Mouse (Mus musculus) T-helper 2 cell (primary cell): ENCODE measurements around the gene Unc45b.
"Not testable (repeated sequence)": the region's sequence is repeated elsewhere in the genome, so short reads cannot be mapped to it uniquely, and the experiment has no call there.

Source experiments
- in situ Hi-C: fragments of 300-600 bp; cut with MboI, MseI; formaldehyde crosslinking; loops from one replicate; pipeline ENCODE4 v1.15.1; 2025; ENCODE audit warnings: high pct_unique_total_duplicates

Unc45b gene

GRCm38 (mm10) chr11:82943336-82943735 is 33.0 kb downstream of the Unc45b start:
- in situ Hi-C loops = no loop called here

DNA sequence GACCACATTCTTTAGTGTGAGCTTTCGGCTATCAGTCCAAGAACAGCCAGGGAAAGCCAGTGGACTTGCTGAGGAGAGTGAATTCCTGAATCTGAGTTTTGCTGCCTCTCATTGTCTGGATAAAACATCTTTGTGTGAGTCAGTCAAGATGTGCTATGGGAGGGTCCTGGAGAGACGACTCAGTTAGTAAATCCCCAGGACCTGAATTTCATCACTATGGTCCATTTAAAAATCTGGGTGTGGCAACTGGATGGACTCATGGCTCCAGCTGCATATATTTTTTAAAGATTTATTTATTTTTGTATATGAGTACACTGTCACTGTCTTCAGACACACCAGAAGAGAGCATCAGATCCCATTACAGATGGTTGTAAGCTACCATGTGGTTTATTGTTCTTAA is 35.3 kb downstream of the Unc45b start:
- in situ Hi-C loops = no loop called here

DNA sequence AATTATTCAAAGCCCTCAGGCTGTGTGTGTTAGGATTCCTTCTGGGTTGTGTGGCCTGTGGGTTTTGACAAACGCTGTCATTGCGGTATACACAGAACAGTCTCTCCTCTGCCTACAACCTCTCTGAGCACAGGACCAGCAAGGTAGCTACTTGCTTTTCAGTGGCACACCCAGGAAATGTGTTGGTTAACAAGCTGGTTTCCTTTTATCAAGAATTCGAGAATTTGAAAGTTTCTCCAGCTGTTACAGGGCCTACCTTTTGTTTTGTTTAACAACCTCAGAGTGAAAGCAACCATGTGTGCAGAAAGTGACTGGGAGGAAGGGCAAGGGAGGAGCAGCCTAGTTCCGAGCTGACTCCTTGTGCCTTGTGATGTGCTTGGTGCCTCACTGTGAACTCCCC is 37.1 kb downstream of the Unc45b start:
- in situ Hi-C loops = no loop called here

DNA sequence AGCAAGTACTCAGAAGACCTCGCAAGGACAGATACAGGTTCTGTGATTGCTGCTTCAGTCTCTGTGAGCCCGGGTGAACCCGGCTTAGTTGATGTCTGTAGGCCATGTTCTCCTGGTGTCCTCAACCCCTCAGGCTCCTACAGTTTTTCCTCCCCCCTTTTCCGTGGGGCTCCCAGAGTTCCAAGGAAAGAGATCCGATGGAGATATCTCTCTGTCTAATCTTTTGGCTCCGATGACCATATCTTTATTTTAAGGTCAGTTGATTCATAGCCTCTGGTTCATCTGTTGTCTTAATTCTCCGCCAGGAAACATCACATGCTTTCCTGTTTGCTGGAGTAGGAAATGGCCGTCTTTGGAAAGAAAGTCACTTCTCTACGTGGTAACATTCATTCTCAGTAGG is 38.7 kb downstream of the Unc45b start:
- in situ Hi-C loops = no loop called here

GRCm38 (mm10) chr11:82950736-82951481 is 40.6 kb downstream of the Unc45b start, which contains the start of gene Slfn5:
Gene Slfn5 (plus strand): TSS chr11:82951349.
- in situ Hi-C loops = no loop called here

DNA sequence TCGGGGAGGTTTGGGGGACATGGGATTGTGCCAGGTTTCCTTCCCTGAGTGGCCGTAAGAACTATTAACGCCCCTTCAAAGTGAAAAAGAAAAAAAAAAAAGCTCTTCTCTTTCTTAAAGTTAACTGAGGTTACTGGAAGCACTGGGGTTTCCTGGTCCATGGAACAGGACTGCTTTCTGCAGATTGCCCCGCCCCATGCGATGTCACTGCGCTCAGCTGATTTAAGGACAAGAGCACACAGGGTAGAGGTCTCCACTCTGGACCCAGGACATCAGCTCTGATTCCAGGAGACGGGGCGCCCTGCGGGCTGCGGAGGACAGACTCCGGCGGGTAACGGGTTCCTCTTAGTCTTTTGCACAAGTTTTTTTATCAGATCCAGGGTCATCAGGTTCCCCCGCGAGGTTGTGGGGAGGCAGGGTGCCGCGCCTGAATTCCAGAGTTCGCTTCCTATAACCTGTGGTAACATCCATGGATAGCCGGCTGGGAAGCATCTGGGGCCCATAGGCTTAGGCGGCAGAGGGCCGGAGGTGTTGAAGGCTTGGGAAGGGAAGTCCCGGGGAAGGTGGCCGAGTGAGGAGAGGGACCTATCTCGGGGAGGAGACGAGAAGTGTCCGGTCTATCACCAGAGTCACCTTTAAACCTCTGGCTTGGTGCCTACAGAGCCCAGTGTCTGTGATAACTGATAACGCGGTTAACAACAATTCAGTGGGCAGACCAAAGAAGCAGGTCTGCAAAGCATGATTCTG is 41.7 kb downstream of the Unc45b start:
- in situ Hi-C loops = no loop called here

DNA sequence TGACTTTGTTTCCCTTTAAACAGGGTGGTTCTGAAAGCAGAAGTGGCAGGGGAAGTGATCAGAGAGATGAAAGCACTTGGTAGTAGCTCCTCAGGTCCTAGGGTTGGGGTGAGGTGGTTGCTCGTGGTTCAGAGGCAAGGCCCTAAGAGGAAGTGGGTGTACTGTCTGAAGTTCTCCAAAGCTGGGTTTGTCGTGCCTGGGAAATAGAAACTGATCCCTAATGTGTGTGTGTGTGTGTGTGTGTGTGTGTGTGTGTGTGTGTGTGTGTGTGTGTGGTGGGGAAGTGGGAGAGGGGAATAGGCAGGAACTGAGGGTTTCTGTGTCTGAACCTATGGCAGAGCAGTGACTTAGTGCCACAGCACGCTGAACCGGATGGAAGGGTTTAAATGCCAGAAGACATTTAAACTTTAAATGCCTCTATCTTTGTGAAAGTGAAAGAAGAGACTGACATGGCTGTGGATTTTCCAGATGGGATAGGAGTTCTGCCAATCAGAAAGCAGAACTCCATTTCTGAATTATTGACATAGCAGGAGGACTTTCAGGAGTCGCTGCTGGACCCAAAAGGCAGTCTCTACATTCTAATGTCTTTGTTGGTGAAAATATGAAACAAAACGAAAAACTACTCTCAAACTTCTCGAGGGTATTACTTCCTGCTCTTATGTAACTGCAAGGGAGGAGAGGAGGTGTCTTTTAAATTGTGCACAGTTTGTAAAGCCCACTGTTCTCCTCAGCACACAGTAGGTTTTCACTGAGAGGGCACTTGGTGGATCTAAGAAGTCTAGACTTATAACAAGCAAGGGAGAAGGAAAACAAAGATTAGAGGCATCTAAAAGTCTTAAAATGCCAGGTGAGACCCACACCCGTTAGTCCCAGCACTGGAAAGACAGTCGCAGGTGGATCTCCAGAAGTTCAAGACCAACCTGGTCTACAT is 42.5 kb downstream of the Unc45b start:
- in situ Hi-C loops = no loop called here

DNA sequence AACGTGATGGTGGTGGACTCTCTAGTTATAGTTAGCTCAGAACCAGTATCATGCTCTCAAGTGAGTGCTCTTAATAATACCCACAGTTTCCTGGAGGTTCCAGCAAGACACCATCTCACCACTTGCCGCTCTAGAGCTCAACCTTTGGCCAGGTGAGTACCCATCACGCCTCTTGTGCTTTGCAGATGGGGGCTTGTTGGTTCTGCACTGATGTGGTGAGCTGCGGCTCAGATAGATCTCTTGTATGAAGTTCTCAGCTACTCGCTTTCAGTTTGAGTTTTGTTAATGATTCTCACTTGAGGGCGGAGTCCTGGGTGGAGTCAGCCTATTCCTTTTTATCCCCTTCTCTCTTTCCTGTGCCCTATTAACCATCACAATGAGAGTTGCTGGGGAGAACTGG is 44.3 kb downstream of the Unc45b start:
- in situ Hi-C loops = no loop called here

GRCm38 (mm10) chr11:82956925-82957324 is 46.6 kb downstream of the Unc45b start:
- in situ Hi-C loops = no loop called here

DNA sequence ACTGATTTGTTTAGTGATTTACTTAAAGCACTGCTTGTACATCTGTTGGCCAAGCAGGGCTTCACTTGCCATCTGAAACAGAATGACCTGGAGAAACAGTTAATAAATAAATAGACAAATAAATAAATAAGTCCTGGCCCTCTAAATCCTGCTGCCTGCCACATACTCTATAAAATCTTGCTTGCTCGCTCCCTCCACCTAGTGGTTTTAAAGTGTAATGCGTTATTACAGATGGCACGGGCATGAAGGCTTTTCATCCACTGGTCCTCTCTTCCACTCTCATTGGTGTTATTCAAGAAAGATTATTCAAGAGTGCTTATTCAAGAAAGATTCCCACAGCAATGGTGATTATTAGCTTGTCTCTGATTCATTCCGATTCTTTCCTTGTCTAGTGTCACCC is 49.3 kb downstream of the Unc45b start:
- in situ Hi-C loops = no loop called here

- in situ Hi-C loops = no loop called here
Observed at GRCm38 (mm10) chr11:82961743-82962142, 51.4 kb downstream of the Unc45b start.

DNA sequence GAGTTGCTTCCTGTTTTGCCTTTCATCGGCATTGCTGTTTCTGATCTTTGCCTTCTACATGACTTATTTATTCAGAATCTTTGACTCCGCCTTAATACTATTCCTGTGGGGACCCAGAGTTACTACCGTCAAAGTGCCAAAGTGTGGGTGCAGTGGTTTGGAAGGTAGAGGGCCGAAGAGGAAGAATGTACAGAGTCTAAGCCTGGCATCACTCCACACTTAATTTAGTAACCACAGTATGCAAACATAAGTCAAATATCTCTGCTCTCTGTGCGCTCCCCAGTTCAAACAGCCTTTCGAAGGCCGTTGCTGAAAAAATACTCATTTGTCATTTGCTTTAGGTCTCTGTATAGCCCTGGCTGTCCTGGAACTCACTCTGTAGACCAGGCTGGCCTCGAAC is 51.9 kb downstream of the Unc45b start:
- in situ Hi-C loops = no loop called here

- in situ Hi-C loops = no loop called here
Observed at GRCm38 (mm10) chr11:82970712-82971589, 60.6 kb downstream of the Unc45b start.

GRCm38 (mm10) chr11:82971590-82971974 is 61.2 kb downstream of the Unc45b start:
- in situ Hi-C loops = no loop called here

- in situ Hi-C loops = no loop called here
Observed at GRCm38 (mm10) chr11:82973916-82974315, 63.6 kb downstream of the Unc45b start.

- in situ Hi-C loops = not testable (repeated sequence)
Observed at GRCm38 (mm10) chr11:82982409-82982808, 72.1 kb downstream of the Unc45b start.

DNA sequence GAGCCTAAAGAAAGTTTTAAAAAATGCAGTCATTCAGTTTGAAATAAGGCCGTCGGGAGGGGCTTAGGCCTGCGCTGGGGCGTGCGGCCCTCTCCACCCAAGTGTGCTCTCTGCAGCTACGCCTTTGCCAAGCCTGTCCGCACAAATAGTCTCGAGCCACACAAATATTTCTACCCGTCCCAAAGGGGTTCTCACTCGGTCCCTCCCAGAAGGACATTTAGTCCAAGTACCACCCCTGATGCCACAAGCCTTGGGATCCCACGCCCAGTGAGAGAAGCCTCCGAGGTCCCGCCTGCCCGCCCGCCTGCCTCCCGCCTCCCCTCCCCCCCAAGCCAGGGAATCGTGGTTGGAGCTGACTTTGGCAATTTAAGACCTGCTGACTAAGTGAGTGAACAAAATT is 72.8 kb downstream of the Unc45b start:
- in situ Hi-C loops = no loop called here

GRCm38 (mm10) chr11:82987621-82988020 is 77.3 kb downstream of the Unc45b start:
- in situ Hi-C loops = no loop called here

DNA sequence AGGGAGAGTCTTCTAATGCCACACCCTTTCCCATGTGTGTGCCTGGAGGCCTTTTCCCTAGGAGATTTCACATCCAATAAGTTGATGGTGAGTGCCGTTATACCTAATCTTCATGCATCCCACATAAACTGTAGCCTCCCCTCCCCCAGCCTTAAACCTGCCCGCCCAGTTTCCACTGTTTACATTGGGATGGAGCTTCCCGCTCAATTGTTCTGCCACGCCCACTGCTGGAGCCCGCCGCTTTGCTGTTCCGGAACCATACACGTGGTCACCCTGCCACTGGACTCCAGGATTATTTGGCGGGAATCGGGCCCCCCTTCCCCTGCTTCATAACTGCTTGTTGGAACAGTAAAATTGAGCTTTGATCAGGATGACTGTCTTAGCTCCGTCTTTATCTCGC is 79.0 kb downstream of the Unc45b start:
- in situ Hi-C loops = no loop called here

DNA sequence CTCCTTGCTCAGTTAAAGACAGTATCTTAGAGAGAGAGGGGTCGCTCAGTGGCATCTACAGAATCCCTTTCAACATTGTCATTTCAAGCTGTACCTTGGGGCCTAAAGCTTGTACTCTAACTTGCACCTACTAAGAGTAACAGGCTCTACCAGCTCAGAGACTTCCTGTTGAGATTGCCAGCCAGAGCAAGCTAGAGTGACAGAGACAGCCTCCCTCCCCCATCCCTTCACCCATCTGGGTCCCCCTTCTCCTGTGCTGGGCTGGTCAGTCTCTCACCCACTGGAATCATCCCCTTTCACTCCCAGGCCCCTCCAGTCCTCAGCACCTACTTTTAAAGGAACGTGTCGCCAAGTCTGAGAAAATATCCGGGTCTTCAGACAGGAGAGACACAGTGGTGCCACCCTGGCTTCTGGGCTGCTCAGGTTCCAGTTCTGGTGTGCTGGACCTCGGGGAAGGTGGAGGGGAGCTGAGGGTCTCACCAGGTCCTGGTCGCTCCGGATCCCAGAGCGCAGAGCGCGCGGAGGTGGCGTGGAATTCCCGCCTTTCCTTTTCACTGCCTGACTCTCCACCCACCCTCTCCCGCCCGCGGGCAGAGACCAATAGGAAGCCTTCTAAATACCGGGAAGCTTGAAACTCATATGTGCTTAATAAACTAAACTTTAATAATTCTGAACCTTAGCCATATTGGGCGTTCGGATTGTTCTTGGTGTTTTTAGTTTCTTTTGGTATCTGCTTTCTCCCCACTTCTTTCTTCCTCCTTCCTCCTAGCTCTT is 80.4 kb downstream of the Unc45b start:
- in situ Hi-C loops = not testable (repeated sequence)
